Mouse (Mus musculus) olfactory bulb, adult 2 months (tissue): Measurements from ENCODE around the gene Cacna1c.

Experiments used
- CTCF ChIP-seq: fragments of 200-500 bp; IDR thresholded peaks from 2 replicates; pipeline ENCODE4 v1.5.1; 2012; ENCODE audit warnings: low read depth, mild to moderate bottlenecking, low read length, moderate library complexity; ENCODE audit not compliant: insufficient read depth
- POLR2A ChIP-seq: fragments of 200-500 bp; IDR thresholded peaks from 2 replicates; pipeline ENCODE4 v1.6.1; 2012; ENCODE audit warnings: mild to moderate bottlenecking, low read depth, low read length, moderate library complexity; ENCODE audit not compliant: insufficient read depth

DNA sequence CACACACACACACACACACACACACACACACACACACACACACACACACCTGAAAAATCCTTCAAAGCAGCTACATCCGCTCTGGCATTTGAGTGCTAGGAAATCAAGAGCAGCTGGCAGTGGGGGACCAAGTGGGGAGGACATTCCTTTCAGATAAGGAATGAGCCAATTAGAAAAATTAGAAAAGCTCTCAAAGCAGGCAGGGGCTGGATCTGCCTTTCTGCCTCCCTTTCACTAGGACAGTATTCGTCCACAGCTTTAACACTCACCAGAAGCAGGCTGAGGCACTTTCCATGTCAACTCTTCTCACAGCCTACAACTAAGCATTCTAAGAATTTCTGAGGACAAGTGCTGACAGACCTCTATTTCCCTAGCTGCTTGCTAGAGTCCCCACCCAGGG, 194.8 kb downstream of the Cacna1c start:
- TF ChIP-seq POLR2A (no peak), CTCF (no peak)
